Mouse (Mus musculus): Measurements from ENCODE around the gene Mad2l1. TPM values are rescaled to one million over a fixed set of nuclear protein-coding genes. Genes with fewer than 3 reads are reported as not detected.

Gene Mad2l1
- total RNA-seq (2021) = 1 to 10 TPM; 3.7 to 4.2 TPM
- long read RNA-seq, experiment 1 = 0 reads
- long read RNA-seq, experiment 2, full-length matches to known transcripts = 1 of 2 reads
- long read RNA-seq, experiment 2, partial matches to known transcripts = 0 of 2 reads
- long read RNA-seq, experiment 2, other reads (novel, unspliced or antisense) = 1 of 2 reads

GRCm38 (mm10) chr6:66535028-66535862 lies at the start of gene Mad2l1:
Mad2l1 (plus strand) TSS chr6:66535390.
- DNase-seq (ENCODE audit: low spot score in 2 of 2) = peak; percentile 92

GRCm38 (mm10) chr6:66493685-66494084 lies 41.5 kb upstream of the Mad2l1 start:
- no peak for DNase-seq (ENCODE audit: low spot score in 2 of 2)

DNA sequence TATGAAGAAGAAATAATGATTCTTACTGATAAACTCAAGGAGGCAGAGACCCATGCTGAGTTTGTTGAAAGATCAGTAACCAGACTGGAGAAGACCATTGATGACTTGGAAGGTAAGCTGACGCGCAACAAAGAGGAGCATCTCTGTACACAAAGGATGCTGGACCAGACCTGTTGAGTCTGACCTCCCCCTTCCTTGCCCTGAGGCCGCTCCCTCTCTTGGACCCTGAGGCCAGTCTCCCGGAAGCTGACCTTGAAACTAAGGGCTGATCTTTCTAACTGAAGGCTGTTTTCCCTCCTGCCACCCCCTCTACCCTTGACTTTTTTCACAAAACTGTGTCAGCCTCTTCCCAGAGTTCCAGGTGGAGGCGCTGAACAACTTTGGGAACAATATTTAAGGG lies 18.8 kb upstream of the Mad2l1 start:
- no peak for DNase-seq (ENCODE audit: low spot score in 2 of 2)

DNA sequence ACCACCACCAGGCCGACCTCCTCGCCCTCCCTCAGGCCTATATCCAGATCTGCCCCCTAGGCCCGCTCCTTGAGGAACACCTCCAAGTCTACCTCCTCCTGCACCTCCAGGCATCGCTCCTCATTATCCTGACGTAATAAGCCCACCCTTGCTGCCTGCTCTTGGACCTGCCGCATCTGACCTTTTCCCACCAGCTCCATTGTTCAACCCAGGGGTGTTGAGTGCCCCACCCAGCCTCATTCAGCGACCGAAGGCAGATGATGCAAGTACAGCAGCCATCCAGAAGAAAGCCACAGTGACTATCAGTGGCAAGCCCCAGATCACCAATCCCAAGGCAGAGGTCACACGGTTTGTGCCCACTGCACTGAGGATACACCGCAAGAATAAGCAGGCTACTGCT lies 6.8 kb upstream of the Mad2l1 start:
- no peak for DNase-seq (ENCODE audit: low spot score in 2 of 2)

GRCm38 (mm10) chr6:66533241-66533640 lies 1.9 kb upstream of the Mad2l1 start:
- peak in 1 of 2 experiments; percentile 6 for DNase-seq (ENCODE audit: low spot score in 2 of 2)

DNA sequence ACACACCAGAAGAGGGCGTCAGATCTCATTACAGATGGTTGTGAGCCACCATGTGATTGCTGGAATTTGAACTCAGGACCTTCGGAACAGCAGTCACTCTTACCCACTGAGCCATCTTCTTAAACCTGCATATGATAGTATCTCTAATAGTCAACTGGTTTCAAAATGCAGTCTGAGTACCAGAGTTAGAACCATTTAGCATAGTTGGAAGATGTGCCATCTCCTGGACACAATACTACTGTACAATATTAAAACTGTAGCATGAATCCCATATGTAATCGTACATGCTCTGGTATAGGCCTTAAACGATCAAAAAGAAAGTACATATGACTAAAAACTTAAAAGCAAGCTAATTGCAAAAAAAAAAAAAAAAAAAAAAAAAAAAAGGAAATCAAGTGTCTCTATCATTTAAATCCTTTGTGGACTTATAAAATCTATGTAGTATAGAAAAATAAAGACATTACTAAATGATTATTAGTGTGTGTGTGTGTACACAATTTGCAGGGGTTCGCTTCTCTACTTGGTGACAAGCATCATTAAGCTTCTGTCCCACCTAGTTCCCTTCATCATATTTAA lies 736 bp upstream of the Mad2l1 start:
- DNase-seq (ENCODE audit: low spot score in 2 of 2) = no peak

DNA sequence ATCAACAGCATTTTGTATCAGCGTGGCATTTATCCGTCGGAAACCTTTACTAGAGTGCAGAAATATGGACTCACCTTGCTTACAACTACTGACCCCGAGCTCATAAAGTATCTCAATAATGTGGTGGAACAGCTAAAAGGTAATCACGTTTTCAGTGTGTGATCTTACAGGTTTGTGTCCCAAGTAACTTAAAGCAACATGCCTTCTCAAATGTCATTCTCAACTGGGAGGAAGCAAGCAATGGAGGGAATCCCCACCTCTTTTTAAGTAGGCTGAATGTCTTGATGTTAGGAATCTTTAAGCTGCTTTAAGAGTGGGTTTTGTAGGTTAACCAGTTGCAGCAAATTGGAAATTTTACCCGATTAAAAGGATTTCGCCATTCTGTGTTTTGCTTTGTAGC lies 776 bp downstream of the Mad2l1 start:
- no peak for DNase-seq (ENCODE audit: low spot score in 2 of 2)

GRCm38 (mm10) chr6:66559996-66560395 lies 24.8 kb downstream of the Mad2l1 start, which contains the start of gene Vmn1r32:
Vmn1r32 (minus strand) TSS chr6:66560096.
- no peak for DNase-seq (ENCODE audit: low spot score in 2 of 2)

- no peak for DNase-seq (ENCODE audit: low spot score in 2 of 2)
Measured at GRCm38 (mm10) chr6:66595804-66596203, 60.6 kb downstream of the Mad2l1 start.

Other genes starting within 250 kb of the Mad2l1 start
- gene Vmn1r32, start 24.7 kb downstream of the Mad2l1 start, total RNA-seq (2021) = not detected
- not detected for gene Vmn1r33, start 82.9 kb downstream of the Mad2l1 start, total RNA-seq (2021)
- gene Vmn1r34, start 108.5 kb downstream of the Mad2l1 start, total RNA-seq (2021) = not detected
- not detected for gene Vmn1r35, start 150.5 kb downstream of the Mad2l1 start, total RNA-seq (2021)
- not detected for gene Vmn1r36, start 183.8 kb downstream of the Mad2l1 start, total RNA-seq (2021)
- not detected for gene Vmn1r37, start 194.0 kb downstream of the Mad2l1 start, total RNA-seq (2021)
- gene Vmn1r38, start 247.2 kb downstream of the Mad2l1 start, total RNA-seq (2021) = not detected